Mouse (Mus musculus) heart, postnatal 0 days (tissue): ENCODE measurements around the gene Lima1.

Experiments used
- CTCF ChIP-seq: IDR thresholded peaks from 2 replicates; pipeline ENCODE4 v1.5.1; 2016; ENCODE audit warnings: antibody characterized with exemption, control low read depth, low read depth
- EP300 ChIP-seq: IDR thresholded peaks from 2 replicates; pipeline ENCODE4 v1.6.1; 2016; ENCODE audit warnings: antibody characterized with exemption, low read depth

DNA sequence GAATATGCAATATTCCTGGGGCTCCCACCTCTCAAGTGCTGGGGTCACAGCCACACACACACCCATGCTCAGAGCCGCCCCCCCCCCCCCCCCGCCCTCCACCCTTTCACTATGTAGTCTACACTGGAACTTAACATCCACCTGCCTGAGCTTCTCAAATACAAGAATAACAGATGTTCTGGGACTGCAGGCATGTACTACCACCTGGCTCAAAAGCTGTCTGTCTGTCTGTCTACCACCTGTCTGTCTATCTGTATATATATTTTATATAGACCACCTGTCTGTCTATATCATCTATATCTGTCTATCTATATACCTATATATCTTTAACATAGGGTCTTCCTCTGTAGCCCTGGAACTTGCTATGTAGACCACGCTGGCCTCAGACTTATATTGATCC is 16.1 kb upstream of the Lima1 start:
- TF ChIP-seq EP300 (no peak), CTCF (no peak)
